Mouse (Mus musculus): ENCODE results near the gene Ahcyl1. TPM values are rescaled to one million over a fixed set of nuclear protein-coding genes. Genes with fewer than 3 reads are reported as not detected.

Gene Ahcyl1
- total and polyA plus RNA-seq, 3 experiments: 31.3 to 83.4 (median 32.5) TPM

DNA sequence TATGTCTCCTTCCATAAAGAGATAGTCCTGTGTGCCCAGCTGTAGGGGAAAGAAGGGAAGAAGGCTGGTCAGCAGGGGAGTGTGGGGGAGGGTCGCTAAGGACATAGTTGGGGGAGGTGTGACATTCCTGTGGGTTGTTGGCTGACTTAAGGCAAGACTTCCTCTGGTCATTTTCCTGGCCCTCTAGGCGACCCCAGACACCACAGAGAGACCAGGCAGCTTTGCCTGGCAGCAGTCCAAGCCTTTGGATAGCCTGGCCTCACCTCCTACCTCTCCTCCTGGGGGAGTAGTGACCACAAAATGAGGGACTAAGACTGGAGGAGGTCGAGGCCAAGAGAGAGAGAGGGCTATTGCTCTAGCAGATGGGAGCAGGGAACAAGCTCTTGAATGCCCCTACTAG lies 46.7 kb upstream of the Ahcyl1 start:
- no peak overlapping the region for H3K4me2 ChIP-seq (ENCODE audit: insufficient read depth, low read depth, poor library complexity, severe bottlenecking)
- in situ Hi-C loops (cut with MboI; ENCODE audit: low pct_ligation_motif_present, low pct_unique_long_range_greater_than_20kb, low sequenced_read_pairs): no loop called here
- H3K9ac ChIP-seq (ENCODE audit: insufficient read depth, low read depth): no peak overlapping the region
- H3K4me3 ChIP-seq (replicated peaks in 1 of 3; ENCODE audit: low read depth in 2 of 3, low read length in 2 of 3, poor library complexity in 1 of 3): no peak overlapping the region
- dilution Hi-C loops (cut with MboI; ENCODE audit: extremely low pct_ligation_motif_present, extremely low pct_unique_long_range_greater_than_20kb, low sequenced_read_pairs): no loop called here
- no peaks in the 10 kb centered on the region for H3K9me3 ChIP-seq (replicated peaks; ENCODE audit: low read length)
- no peaks in the 10 kb centered on the region for H3K79me2 ChIP-seq (replicated peaks; ENCODE audit: control insufficient read depth, extremely low read depth, insufficient read depth, poor library complexity, severe bottlenecking)
- TF ChIP-seq MAFK (IDR thresholded peaks at IDR 0.05; ENCODE audit: insufficient replicate concordance, low read length) (no peak), NRF1 (IDR thresholded peaks at IDR 0.05; ENCODE audit: low read depth, low read length) (no peak), MAZ (IDR thresholded peaks at IDR 0.05; ENCODE audit: low read depth, low read length) (no peak), TCF12 (IDR thresholded peaks at IDR 0.05; ENCODE audit: low read depth, low read length) (no peak), SIN3A (IDR thresholded peaks at IDR 0.05; ENCODE audit: low read length) (no peak), POLR2A (IDR thresholded peaks at IDR 0.05; ENCODE audit: low read depth, low read length) (no peak), RCOR1 (conservative IDR thresholded peaks at IDR 0.05; ENCODE audit: low read depth, low read length) (no peak), CHD1 (IDR thresholded peaks at IDR 0.05; ENCODE audit: low read depth, low read length) (no peak), SMC3 (IDR thresholded peaks at IDR 0.05; ENCODE audit: low read depth, low read length) (no peak), BHLHE40 (IDR thresholded peaks at IDR 0.05; ENCODE audit: low read depth, low read length) (no peak), ELF1 (IDR thresholded peaks at IDR 0.05; ENCODE audit: low read depth, low read length) (no peak), ETS1 (conservative IDR thresholded peaks at IDR 0.05; ENCODE audit: low read depth, low read length) (no peak)
- no peak overlapping the region for H3K27ac ChIP-seq (ENCODE audit: insufficient read depth, low read depth)
- H3K36me3 ChIP-seq (replicated peaks in 1 of 2; ENCODE audit: control insufficient read depth in 1 of 2, insufficient read depth in 1 of 2, low read length in 1 of 2): peaks cover 0 to 63% of the 10 kb centered on the region in 2 experiments
- no peaks in the 10 kb centered on the region for H3K27me3 ChIP-seq (replicated peaks)
- peaks cover 6 to 20% of the 10 kb centered on the region in 2 experiments; a peak in 3 of 4 replicates for H3K4me1 ChIP-seq (ENCODE audit: control insufficient read depth in 1 of 2, insufficient read depth in 2 of 2)
- DNase-seq (ENCODE audit: extremely low read depth): no peak

DNA sequence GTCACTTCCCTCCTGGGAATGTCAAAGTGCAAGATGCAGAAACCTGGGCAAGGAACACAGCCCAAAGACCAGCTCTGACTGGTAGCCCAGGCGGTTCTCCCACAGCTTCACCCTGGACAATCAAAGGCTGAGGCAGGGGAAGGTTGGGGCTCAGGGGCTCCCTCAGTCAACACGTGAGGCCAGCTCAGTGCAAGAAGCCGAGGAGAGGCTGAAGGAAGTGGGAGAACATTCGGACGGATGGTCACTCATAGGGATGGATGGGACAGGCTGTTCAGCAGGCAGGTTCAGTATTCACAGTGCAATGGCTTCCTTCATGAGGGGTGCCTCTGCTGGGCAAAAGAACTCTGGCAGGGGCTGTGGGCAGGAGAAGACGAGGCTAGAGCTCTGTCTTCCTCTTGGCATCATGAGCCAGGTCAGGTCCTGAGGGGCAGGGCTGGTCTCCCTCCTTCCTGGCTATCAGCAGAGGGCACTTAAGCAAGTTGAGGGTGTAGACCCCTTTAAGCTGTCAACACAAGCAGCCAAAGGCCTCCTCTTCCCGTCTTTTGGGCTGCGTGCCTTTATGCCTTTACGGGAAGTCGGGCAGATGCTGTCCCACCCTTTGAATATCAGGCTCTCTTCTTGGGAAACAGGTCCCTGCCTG lies 45.8 kb upstream of the Ahcyl1 start:
- H3K79me2 ChIP-seq (replicated peaks; ENCODE audit: control insufficient read depth, extremely low read depth, insufficient read depth, poor library complexity, severe bottlenecking): no peaks in the 10 kb centered on the region
- DNase-seq (ENCODE audit: extremely low read depth): no peak
- in situ Hi-C loops (cut with MboI; ENCODE audit: low pct_ligation_motif_present, low pct_unique_long_range_greater_than_20kb, low sequenced_read_pairs): no loop called here
- H3K36me3 ChIP-seq (replicated peaks in 1 of 2; ENCODE audit: control insufficient read depth in 1 of 2, insufficient read depth in 1 of 2, low read length in 1 of 2): peaks cover 0 to 57% of the 10 kb centered on the region in 2 experiments
- H3K9me3 ChIP-seq (replicated peaks; ENCODE audit: low read length): no peaks in the 10 kb centered on the region
- H3K27ac ChIP-seq (ENCODE audit: insufficient read depth, low read depth): no peak overlapping the region
- no peaks in the 10 kb centered on the region for H3K27me3 ChIP-seq (replicated peaks)
- no peak overlapping the region for H3K4me3 ChIP-seq (replicated peaks in 1 of 3; ENCODE audit: low read depth in 2 of 3, low read length in 2 of 3, poor library complexity in 1 of 3)
- dilution Hi-C loops (cut with MboI; ENCODE audit: extremely low pct_ligation_motif_present, extremely low pct_unique_long_range_greater_than_20kb, low sequenced_read_pairs): no loop called here
- H3K4me2 ChIP-seq (ENCODE audit: insufficient read depth, low read depth, poor library complexity, severe bottlenecking): no peak overlapping the region
- H3K9ac ChIP-seq (ENCODE audit: insufficient read depth, low read depth): no peak overlapping the region
- TF ChIP-seq SIN3A (IDR thresholded peaks at IDR 0.05; ENCODE audit: low read length) (no peak), MAZ (IDR thresholded peaks at IDR 0.05; ENCODE audit: low read depth, low read length) (no peak), USF2 (conservative IDR thresholded peaks at IDR 0.05; ENCODE audit: low read depth, low read length) (no peak), MAX (IDR thresholded peaks at IDR 0.05; ENCODE audit: low read length) (no peak), UBTF (IDR thresholded peaks at IDR 0.05; ENCODE audit: low read depth, low read length) (no peak), ZMIZ1 (IDR thresholded peaks at IDR 0.05; ENCODE audit: low read depth, low read length) (no peak), RCOR1 (conservative IDR thresholded peaks at IDR 0.05; ENCODE audit: low read depth, low read length) (no peak), EP300 (IDR thresholded peaks at IDR 0.05; ENCODE audit: low read length) (no peak), KAT2A (IDR thresholded peaks at IDR 0.05; ENCODE audit: insufficient replicate concordance, low read length) (no peak), JUN (IDR thresholded peaks at IDR 0.05; ENCODE audit: insufficient read depth, low read depth, low read length) (no peak), TBP (conservative IDR thresholded peaks at IDR 0.05; ENCODE audit: low read depth, low read length) (no peak), CTCF (conservative IDR thresholded peaks at IDR 0.05 in 1 of 2, IDR thresholded peaks at IDR 0.05 in 1 of 2; ENCODE audit: low read depth in 2 of 2, low read length in 2 of 2) (no peak), BHLHE40 (IDR thresholded peaks at IDR 0.05; ENCODE audit: low read depth, low read length) (no peak)
- H3K4me1 ChIP-seq (ENCODE audit: control insufficient read depth in 1 of 2, insufficient read depth in 2 of 2): peaks cover 6 to 20% of the 10 kb centered on the region in 2 experiments; a peak in 3 of 4 replicates
